Mouse (Mus musculus): ENCODE measurements at regions not wholly inside any gene's neighbourhood (a gene's known extent, or its start where the extent isn't known, plus 50 kb on each side); places are given as distances from the start of the nearest gene placed in this dataset.

DNA sequence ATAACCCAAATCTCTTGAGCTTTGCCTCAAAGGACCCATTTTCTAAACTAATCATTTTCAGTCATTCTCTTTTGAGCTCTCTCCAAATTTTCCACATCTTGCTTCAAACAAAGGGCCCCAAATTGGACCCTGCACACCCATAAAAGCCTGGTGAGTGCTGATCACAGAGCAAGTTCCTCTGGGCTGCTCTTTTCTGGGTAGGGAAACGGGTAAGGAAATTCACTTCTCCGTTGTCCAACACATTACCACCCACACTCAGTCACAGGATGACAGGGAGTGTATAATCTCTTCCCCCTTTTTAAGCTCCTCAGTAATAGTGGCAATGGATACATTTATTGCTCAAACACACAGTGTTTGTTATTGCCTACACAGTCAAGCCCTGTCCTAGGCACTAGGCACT lies 580.3 kb downstream of the Rwdd3 start:
- no peak overlapping the region for H3K9ac ChIP-seq (ENCODE audit: low read depth, low read length)
- 66% methylated on average over 2 of the region's 2 CpGs for WGBS (ENCODE audit: insufficient replicate concordance)
- H3K4me3 ChIP-seq (ENCODE audit: low read depth, low read length): no peak overlapping the region
- no peak for ATAC-seq (replicated peaks; ENCODE audit: insufficient number of reproducible peaks, low FRiP score, low TSS enrichment)
- no peaks in the 10 kb centered on the region for H3K9me3 ChIP-seq (replicated peaks; ENCODE audit: control insufficient read depth, low read length)
- H3K27ac ChIP-seq (ENCODE audit: low read depth, low read length): no peak overlapping the region
- H3K36me3 ChIP-seq (ENCODE audit: control insufficient read depth, insufficient read depth, low read length): no peaks in the 10 kb centered on the region
- no peaks in the 10 kb centered on the region for H3K4me1 ChIP-seq (ENCODE audit: control insufficient read depth, insufficient read depth, low read length)
- H3K27me3 ChIP-seq (ENCODE audit: control insufficient read depth, insufficient read depth, low read length): no peaks in the 10 kb centered on the region
- H3K4me2 ChIP-seq: no peak overlapping the region

DNA sequence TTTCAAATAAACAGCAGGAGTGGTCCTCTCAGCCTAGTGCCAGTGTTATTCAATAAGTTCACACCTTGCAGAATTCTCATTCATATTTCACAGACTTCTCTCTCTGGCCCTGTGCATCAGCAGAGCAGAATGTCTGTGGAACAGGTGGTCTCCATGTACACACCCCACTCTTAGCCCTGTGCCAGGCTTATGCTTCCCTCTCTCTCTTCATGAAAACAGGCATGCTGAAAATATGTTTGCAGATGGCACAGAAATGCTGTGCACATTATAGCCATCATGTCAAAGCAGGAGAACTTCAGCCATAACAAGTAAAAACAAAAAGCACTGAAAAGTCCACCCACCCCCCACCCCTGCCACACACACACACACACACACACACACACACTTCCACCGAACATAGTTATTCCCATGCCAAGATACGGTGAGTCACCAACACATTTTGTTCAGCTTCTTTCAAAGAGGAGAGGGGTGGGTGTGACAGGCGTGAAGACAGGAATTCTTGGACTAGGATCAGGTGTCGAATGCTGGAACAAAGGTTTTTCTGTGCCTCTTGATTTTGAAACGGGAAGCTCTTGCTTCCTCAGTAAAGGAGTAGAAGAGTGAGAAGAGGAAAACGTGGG lies 600.6 kb downstream of the Rwdd3 start:
- Histone ChIP-seq H3K36me3 (ENCODE audit: control insufficient read depth, insufficient read depth, low read length) (no peaks in the 10 kb centered on the region), H3K4me2 (no peak overlapping the region), H3K4me3 (ENCODE audit: low read depth, low read length) (no peak overlapping the region), H3K9ac (ENCODE audit: low read depth, low read length) (no peak overlapping the region), H3K27ac (ENCODE audit: low read depth, low read length) (no peak overlapping the region), H3K9me3 (replicated peaks; ENCODE audit: control insufficient read depth, low read length) (no peaks in the 10 kb centered on the region), H3K27me3 (ENCODE audit: control insufficient read depth, insufficient read depth, low read length) (no peaks in the 10 kb centered on the region), H3K4me1 (ENCODE audit: control insufficient read depth, insufficient read depth, low read length) (no peaks in the 10 kb centered on the region)
- WGBS (ENCODE audit: insufficient replicate concordance): 31% methylated on average over 6 of the region's 6 CpGs
- ATAC-seq (replicated peaks; ENCODE audit: insufficient number of reproducible peaks, low FRiP score, low TSS enrichment): no peak

DNA sequence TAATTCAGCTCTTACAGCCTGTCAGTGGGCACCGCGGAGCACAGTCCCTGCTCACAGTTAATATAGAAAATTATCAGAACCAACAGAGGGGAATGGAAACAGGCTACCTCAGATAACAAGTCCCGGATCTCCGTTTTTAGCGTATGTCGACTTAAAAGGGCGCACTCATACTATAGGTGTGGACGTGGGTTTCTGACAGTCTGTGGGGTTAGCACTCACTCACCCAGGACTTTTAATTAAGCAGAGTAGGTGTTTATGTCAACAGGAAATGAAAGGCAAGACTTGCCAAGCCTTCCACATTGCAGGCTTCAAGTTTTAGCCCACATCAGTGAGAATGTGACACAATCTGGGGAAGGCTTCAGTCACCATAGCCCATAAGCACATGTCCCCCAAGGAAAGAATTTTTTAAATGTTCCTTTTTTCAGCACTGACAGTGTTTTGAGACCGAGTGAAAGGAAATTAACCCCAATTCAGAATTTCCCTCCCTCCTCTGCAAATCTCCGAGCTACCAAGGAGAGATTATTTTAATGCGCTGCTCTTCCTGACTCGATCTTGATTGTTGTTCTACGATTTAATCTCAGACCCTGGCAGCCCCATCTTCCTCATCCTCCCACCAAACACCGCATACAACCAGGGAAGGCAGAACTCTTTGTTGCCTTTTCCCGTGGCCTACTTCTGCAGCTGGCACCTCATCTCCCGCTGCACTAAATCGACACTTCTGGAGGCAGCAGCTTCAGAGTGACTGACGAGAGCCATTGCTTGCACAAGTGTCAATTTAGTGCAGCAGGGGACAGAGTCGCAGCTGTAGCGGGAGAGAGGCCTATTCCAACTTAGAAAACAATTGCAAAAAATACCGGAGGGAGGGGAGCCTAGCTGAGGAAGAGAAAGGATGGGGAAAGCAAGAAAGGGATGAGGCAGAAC lies 629.7 kb downstream of the Rwdd3 start:
- 0 out of 2 replicates have a peak, but pooled peaks have one; percentile 35 for ATAC-seq (replicated peaks; ENCODE audit: insufficient number of reproducible peaks, low FRiP score, low TSS enrichment)
- no peaks in the 10 kb centered on the region for H3K36me3 ChIP-seq (ENCODE audit: control insufficient read depth, insufficient read depth, low read length)
- no peak overlapping the region for H3K27ac ChIP-seq (ENCODE audit: low read depth, low read length)
- H3K9me3 ChIP-seq (replicated peaks; ENCODE audit: control insufficient read depth, low read length): no peaks in the 10 kb centered on the region
- peak overlapping the region; percentile 49 for H3K4me2 ChIP-seq
- H3K9ac ChIP-seq (ENCODE audit: low read depth, low read length): peak overlapping the region; percentile 35; the same call in 1 of the 2 replicates
- 25% methylated on average over 21 of the region's 21 CpGs for WGBS (ENCODE audit: insufficient replicate concordance)
- H3K4me1 ChIP-seq (ENCODE audit: control insufficient read depth, insufficient read depth, low read length): 0 out of 2 replicates have a peak, but pooled peaks cover 7% of the 10 kb centered on the region
- peak overlapping the region; percentile 2; the same call in 1 of the 2 replicates for H3K4me3 ChIP-seq (ENCODE audit: low read depth, low read length)
- H3K27me3 ChIP-seq (ENCODE audit: control insufficient read depth, insufficient read depth, low read length): no peaks in the 10 kb centered on the region

DNA sequence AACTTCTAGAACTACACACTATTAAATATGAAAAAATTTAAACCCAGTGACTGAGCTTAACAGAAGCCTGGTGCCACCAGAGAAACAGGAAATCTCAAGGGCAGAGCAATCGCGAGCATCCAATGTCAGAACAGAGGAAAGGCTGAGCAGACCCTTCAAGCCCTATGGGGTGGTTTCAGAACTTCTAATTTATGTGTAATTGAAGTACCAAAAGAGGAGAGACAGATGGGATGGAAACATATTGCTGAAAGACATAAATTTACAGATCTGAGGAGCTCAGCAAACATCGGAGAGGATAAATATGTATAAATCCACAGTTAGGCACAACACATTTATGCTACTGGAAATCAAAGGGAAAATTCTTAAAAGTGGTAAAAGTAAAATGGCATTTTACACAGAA lies 637.6 kb downstream of the Rwdd3 start:
- no peak for ATAC-seq (replicated peaks; ENCODE audit: insufficient number of reproducible peaks, low FRiP score, low TSS enrichment)
- Histone ChIP-seq H3K27ac (ENCODE audit: low read depth, low read length) (no peak overlapping the region), H3K9ac (ENCODE audit: low read depth, low read length) (no peak overlapping the region), H3K4me2 (no peak overlapping the region), H3K36me3 (ENCODE audit: control insufficient read depth, insufficient read depth, low read length) (no peaks in the 10 kb centered on the region), H3K27me3 (ENCODE audit: control insufficient read depth, insufficient read depth, low read length) (no peaks in the 10 kb centered on the region), H3K4me3 (ENCODE audit: low read depth, low read length) (no peak overlapping the region), H3K9me3 (replicated peaks; ENCODE audit: control insufficient read depth, low read length) (no peaks in the 10 kb centered on the region), H3K4me1 (ENCODE audit: control insufficient read depth, insufficient read depth, low read length) (no peaks in the 10 kb centered on the region)
- 82% methylated on average over 3 of the region's 3 CpGs for WGBS (ENCODE audit: insufficient replicate concordance)

DNA sequence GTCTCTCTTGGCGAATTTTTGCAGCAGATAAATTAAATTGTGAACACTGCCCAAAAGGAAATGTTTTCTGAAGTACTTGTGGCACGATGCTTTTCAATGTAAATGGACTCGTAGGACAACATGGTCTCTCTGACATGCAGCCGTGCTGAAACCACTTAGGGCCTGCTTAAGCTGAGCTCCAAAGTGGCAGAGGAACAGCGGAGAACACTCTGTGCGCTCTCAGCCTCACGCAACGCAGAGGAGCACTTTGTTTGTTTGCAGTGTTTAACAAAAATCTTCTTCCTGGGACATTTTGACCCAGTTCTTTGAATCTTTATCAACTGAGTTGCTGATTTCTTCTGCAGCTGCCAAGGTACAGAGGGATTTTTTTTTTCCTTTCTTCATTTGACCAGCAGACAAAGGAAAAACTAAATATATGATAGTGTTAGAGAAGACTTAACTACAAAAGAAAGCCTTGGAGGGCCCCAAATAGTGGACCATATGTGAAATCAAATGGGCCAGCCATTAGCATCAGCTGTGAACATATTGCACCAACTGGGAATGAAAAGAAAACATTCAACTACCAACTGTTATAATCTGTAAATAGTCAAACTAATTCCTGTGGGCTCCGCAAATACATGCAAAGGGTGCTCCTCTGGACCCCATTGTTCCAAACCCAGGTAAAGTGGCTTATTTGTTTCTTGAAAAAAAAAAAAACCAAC lies 639.5 kb downstream of the Rwdd3 start:
- WGBS (ENCODE audit: insufficient replicate concordance): 68% methylated on average over 9 of the region's 9 CpGs
- no peak overlapping the region for H3K9ac ChIP-seq (ENCODE audit: low read depth, low read length)
- H3K36me3 ChIP-seq (ENCODE audit: control insufficient read depth, insufficient read depth, low read length): no peaks in the 10 kb centered on the region
- no peaks in the 10 kb centered on the region for H3K9me3 ChIP-seq (replicated peaks; ENCODE audit: control insufficient read depth, low read length)
- H3K27me3 ChIP-seq (ENCODE audit: control insufficient read depth, insufficient read depth, low read length): no peaks in the 10 kb centered on the region
- H3K27ac ChIP-seq (ENCODE audit: low read depth, low read length): no peak overlapping the region
- ATAC-seq (replicated peaks; ENCODE audit: insufficient number of reproducible peaks, low FRiP score, low TSS enrichment): no peak
- H3K4me3 ChIP-seq (ENCODE audit: low read depth, low read length): no peak overlapping the region
- no peaks in the 10 kb centered on the region for H3K4me1 ChIP-seq (ENCODE audit: control insufficient read depth, insufficient read depth, low read length)
- no peak overlapping the region for H3K4me2 ChIP-seq

DNA sequence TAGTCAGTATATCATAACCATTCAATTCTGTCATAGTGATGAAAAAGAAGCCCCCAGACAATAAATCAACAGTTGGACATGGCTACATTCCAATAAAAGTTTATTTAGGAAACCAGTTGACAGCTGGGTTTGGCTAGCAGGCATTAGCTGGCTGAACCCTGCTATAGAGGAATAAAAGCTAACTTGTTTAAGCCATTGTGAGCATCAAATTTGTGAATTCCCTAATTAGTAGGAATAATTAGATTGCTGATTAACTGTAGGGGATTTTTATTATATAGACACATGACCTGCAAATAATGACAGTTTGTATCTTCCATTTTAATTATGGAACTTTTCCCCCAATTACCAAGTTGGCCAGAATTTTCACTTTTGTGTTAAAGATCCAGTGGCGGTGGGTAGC lies 659.8 kb downstream of the Rwdd3 start:
- H3K4me2 ChIP-seq: no peak overlapping the region
- no peak overlapping the region for H3K9ac ChIP-seq (ENCODE audit: low read depth, low read length)
- H3K27me3 ChIP-seq (ENCODE audit: control insufficient read depth, insufficient read depth, low read length): no peaks in the 10 kb centered on the region
- H3K36me3 ChIP-seq (ENCODE audit: control insufficient read depth, insufficient read depth, low read length): no peaks in the 10 kb centered on the region
- no peaks in the 10 kb centered on the region for H3K9me3 ChIP-seq (replicated peaks; ENCODE audit: control insufficient read depth, low read length)
- no peak overlapping the region for H3K27ac ChIP-seq (ENCODE audit: low read depth, low read length)
- no peaks in the 10 kb centered on the region for H3K4me1 ChIP-seq (ENCODE audit: control insufficient read depth, insufficient read depth, low read length)
- ATAC-seq (replicated peaks; ENCODE audit: insufficient number of reproducible peaks, low FRiP score, low TSS enrichment): no peak
- WGBS (ENCODE audit: insufficient replicate concordance): 91% methylated on average over 1 of the region's 1 CpGs
- H3K4me3 ChIP-seq (ENCODE audit: low read depth, low read length): no peak overlapping the region

DNA sequence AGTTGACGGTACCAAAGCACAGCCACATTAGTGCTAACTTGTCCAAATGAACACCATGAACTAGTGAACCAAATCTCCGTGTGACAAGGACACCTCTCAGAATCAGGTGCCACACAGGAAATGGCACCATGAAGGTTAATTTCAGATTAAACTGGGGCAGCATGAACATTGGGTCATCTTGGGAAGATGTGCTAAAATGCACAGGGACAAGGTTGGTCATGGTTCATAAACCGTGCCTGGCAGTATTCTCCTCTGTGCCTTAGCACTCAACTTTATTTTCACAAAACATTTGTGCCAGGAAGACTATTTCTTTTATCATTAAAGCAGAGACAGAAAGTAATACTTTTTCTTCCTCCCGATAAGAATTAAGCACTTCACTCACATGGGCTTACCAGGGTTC lies 672.6 kb downstream of the Rwdd3 start:
- 79% methylated on average over 4 of the region's 4 CpGs for WGBS (ENCODE audit: insufficient replicate concordance)
- H3K36me3 ChIP-seq (ENCODE audit: control insufficient read depth, insufficient read depth, low read length): no peaks in the 10 kb centered on the region

DNA sequence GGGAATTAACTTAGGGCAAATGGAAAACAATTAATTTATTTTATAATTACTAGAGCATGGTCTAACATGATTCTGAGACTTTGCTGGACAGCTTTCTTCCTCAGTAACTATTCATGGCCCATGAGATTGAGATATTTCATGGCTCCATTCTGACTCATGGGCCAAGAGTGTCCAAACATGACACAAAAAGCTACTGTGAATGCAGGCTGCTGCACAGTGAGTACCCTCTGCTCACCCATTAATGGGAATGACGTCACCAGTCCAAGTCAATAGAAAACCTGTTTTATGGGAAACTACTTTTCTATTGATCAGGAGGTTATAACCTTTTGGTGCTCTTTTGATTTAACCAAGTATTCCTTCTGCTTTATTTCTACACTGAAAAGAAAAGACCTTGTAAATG lies 693.6 kb downstream of the Rwdd3 start:
- no peaks in the 10 kb centered on the region for H3K36me3 ChIP-seq (ENCODE audit: control insufficient read depth, insufficient read depth, low read length)
- no peak overlapping the region for H3K27ac ChIP-seq (ENCODE audit: low read depth, low read length)
- 72% methylated on average over 1 of the region's 1 CpGs for WGBS (ENCODE audit: insufficient replicate concordance)
- no peaks in the 10 kb centered on the region for H3K9me3 ChIP-seq (replicated peaks; ENCODE audit: control insufficient read depth, low read length)
- H3K9ac ChIP-seq (ENCODE audit: low read depth, low read length): no peak overlapping the region
- H3K27me3 ChIP-seq (ENCODE audit: control insufficient read depth, insufficient read depth, low read length): no peaks in the 10 kb centered on the region
- no peak overlapping the region for H3K4me3 ChIP-seq (ENCODE audit: low read depth, low read length)
- no peak overlapping the region for H3K4me2 ChIP-seq
- no peaks in the 10 kb centered on the region for H3K4me1 ChIP-seq (ENCODE audit: control insufficient read depth, insufficient read depth, low read length)
- no peak for ATAC-seq (replicated peaks; ENCODE audit: insufficient number of reproducible peaks, low FRiP score, low TSS enrichment)

More for the DNA sequence above, 672.6 kb downstream of the Rwdd3 start:
- H3K27ac ChIP-seq (ENCODE audit: low read depth, low read length): no peak overlapping the region
- no peaks in the 10 kb centered on the region for H3K9me3 ChIP-seq (replicated peaks; ENCODE audit: control insufficient read depth, low read length)
- no peaks in the 10 kb centered on the region for H3K4me1 ChIP-seq (ENCODE audit: control insufficient read depth, insufficient read depth, low read length)
- H3K4me3 ChIP-seq (ENCODE audit: low read depth, low read length): no peak overlapping the region
- no peak overlapping the region for H3K9ac ChIP-seq (ENCODE audit: low read depth, low read length)
- H3K27me3 ChIP-seq (ENCODE audit: control insufficient read depth, insufficient read depth, low read length): no peaks in the 10 kb centered on the region
- H3K4me2 ChIP-seq: no peak overlapping the region
- ATAC-seq (replicated peaks; ENCODE audit: insufficient number of reproducible peaks, low FRiP score, low TSS enrichment): no peak

Measured in heart, embryonic 11.5 days (tissue).